ENCODE assay signal across 8 mouse cellular contexts in the genomic region with DNA sequence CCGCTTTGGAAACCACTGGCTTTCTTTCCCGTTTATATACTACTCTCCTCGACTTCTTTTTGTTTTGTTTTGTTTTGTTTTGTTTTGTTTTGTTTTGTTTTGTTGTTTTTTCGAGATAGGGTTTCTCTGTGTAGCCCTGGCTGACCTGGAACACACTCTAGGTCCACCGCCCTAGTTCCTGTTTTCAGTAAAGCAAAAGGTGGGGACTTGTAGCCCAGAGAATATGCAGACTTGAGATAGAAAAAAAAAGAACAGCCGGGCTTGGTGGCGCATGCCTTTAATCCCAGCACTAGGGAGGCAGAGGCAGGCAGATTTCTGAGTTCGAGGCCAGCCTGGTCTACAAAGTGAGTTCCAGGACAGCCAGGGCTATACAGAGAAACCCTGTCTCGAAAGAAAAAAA. TPM values are rescaled to one million over a fixed set of nuclear protein-coding genes. Genes with fewer than 3 reads are reported as not detected.
DNase-seq lines count a peak whose midpoint lies in the region; ATAC-seq and TF ChIP-seq lines count a peak whose summit lies in the region.
"Not testable (repeated sequence)": the region's sequence is repeated elsewhere in the genome, so short reads cannot be mapped to it uniquely, and the experiment has no call there.

No protein-coding gene starts in this region.

- H3K4me2 ChIP-seq in embryonic facial prominence, embryonic 15.5 days (replicated peaks): peak overlapping the region; percentile 63
- H3K4me2 ChIP-seq in hindbrain, embryonic 14.5 days (replicated peaks): peak overlapping the region; percentile 70
- H3K4me2 ChIP-seq in liver, postnatal 0 days (ENCODE audit: low read depth, low read length): peak overlapping the region; percentile 74
- peak overlapping the region; percentile 79 for H3K4me2 ChIP-seq in midbrain, embryonic 15.5 days
- peak overlapping the region; percentile 77 for H3K4me2 ChIP-seq in stomach, embryonic 15.5 days

- not testable (repeated sequence) for ATAC-seq in embryonic facial prominence, embryonic 15.5 days (ENCODE audit: insufficient number of reproducible peaks, low FRiP score, low TSS enrichment, low read depth); hindbrain, embryonic 14.5 days (ENCODE audit: low FRiP score); liver, postnatal 0 days; midbrain, embryonic 15.5 days (replicated peaks); stomach, embryonic 15.5 days (ENCODE audit: insufficient read depth, low FRiP score, low read depth)

- DNase-seq in heart, adult 8-10 months (ENCODE audit: low spot score): peak; percentile 9
- not testable (repeated sequence) for DNase-seq in hindbrain, embryonic 14.5 days (ENCODE audit: low spot score); left cerebral cortex, adult 2 months (ENCODE audit: extremely low spot score in 1 of 2, low spot score in 2 of 2); liver, postnatal 0 days

- H3K27me3 ChIP-seq in ES-Bruce4 (ENCODE audit: control insufficient read depth, insufficient read depth, low read length, poor library complexity, severe bottlenecking); embryonic facial prominence, embryonic 15.5 days; hindbrain, embryonic 14.5 days (ENCODE audit: control insufficient read depth, insufficient read depth, low read length); liver, postnatal 0 days (ENCODE audit: insufficient read depth, low read length); midbrain, embryonic 15.5 days (replicated peaks); stomach, embryonic 15.5 days (replicated peaks): not testable (repeated sequence)

- intact Hi-C loops in left cerebral cortex, adult 2 months (cut with DNase I): not testable (repeated sequence)

- H3K36me3 ChIP-seq in ES-Bruce4 (ENCODE audit: control insufficient read depth, insufficient read depth, low read length, poor library complexity, severe bottlenecking): peaks cover 19% of the 10 kb centered on the region
- H3K36me3 ChIP-seq in embryonic facial prominence, embryonic 15.5 days; hindbrain, embryonic 14.5 days (replicated peaks; ENCODE audit: control insufficient read depth, insufficient read depth); midbrain, embryonic 15.5 days (replicated peaks); stomach, embryonic 15.5 days: not testable (repeated sequence)
- H3K36me3 ChIP-seq in liver, postnatal 0 days (replicated peaks; ENCODE audit: insufficient read depth, low read length): peaks cover 10% of the 10 kb centered on the region

- WGBS in embryonic facial prominence, embryonic 15.5 days: 68% methylated on average over 9 of the region's 9 CpGs
- WGBS in hindbrain, embryonic 14.5 days: 66% methylated on average over 9 of the region's 9 CpGs
- 34% methylated on average over 9 of the region's 9 CpGs for WGBS in liver, postnatal 0 days (ENCODE audit: insufficient replicate concordance)
- 67% methylated on average over 9 of the region's 9 CpGs for WGBS in midbrain, embryonic 15.5 days
- 57% methylated on average over 9 of the region's 9 CpGs for WGBS in stomach, embryonic 15.5 days

- not testable (repeated sequence) for TF ChIP-seq EP300 in ES-Bruce4 (IDR thresholded peaks at IDR 0.05; ENCODE audit: insufficient read depth, low read depth, low read length); liver, postnatal 0 days (IDR thresholded peaks at IDR 0.05; ENCODE audit: low read depth)

- H3K4me3 ChIP-seq in ES-Bruce4 (ENCODE audit: low read depth, low read length): peak overlapping the region; percentile 50
- peak overlapping the region; percentile 70 for H3K4me3 ChIP-seq in embryonic facial prominence, embryonic 15.5 days (replicated peaks)
- H3K4me3 ChIP-seq in hindbrain, embryonic 14.5 days (replicated peaks; ENCODE audit: low read length): peak overlapping the region; percentile 50; the same call in 1 of the 2 replicates
- H3K4me3 ChIP-seq in left cerebral cortex, adult 2 months: peak overlapping the region; percentile 64
- H3K4me3 ChIP-seq in liver, postnatal 0 days (ENCODE audit: low read depth, low read length): peak overlapping the region; percentile 83
- H3K4me3 ChIP-seq in midbrain, embryonic 15.5 days: peak overlapping the region; percentile 52
- H3K4me3 ChIP-seq in stomach, embryonic 15.5 days (replicated peaks): peak overlapping the region; percentile 66

- H3K4me1 ChIP-seq in ES-Bruce4 (ENCODE audit: control insufficient read depth, insufficient read depth, low read length); embryonic facial prominence, embryonic 15.5 days; hindbrain, embryonic 14.5 days (replicated peaks; ENCODE audit: control insufficient read depth, insufficient read depth, low read length); liver, postnatal 0 days (ENCODE audit: insufficient read depth); midbrain, embryonic 15.5 days; stomach, embryonic 15.5 days: not testable (repeated sequence)

- not testable (repeated sequence) for TF ChIP-seq CTCF in ES-Bruce4 (IDR thresholded peaks at IDR 0.05; ENCODE audit: low read depth, low read length); left cerebral cortex, adult 2 months (IDR thresholded peaks at IDR 0.05); liver, postnatal 0 days (IDR thresholded peaks at IDR 0.05; ENCODE audit: low read depth)

- H3K27ac ChIP-seq in ES-Bruce4 (ENCODE audit: insufficient read depth, low read length): peak overlapping the region; percentile 95
- H3K27ac ChIP-seq in embryonic facial prominence, embryonic 15.5 days (replicated peaks); hindbrain, embryonic 14.5 days; midbrain, embryonic 15.5 days; stomach, embryonic 15.5 days: not testable (repeated sequence)
- peak overlapping the region; percentile 81; the same call in 1 of the 2 replicates for H3K27ac ChIP-seq in left cerebral cortex, adult 2 months
- peak overlapping the region; percentile 99 for H3K27ac ChIP-seq in liver, postnatal 0 days (ENCODE audit: low read depth)

- not testable (repeated sequence) for H3K9me3 ChIP-seq in ES-Bruce4 (replicated peaks; ENCODE audit: control insufficient read depth, insufficient read depth, low read length, poor library complexity, severe bottlenecking); embryonic facial prominence, embryonic 15.5 days (replicated peaks); hindbrain, embryonic 14.5 days (ENCODE audit: control insufficient read depth, low read length); liver, postnatal 0 days (ENCODE audit: low read length); midbrain, embryonic 15.5 days; stomach, embryonic 15.5 days

- TF ChIP-seq POLR2A in ES-Bruce4 (IDR thresholded peaks at IDR 0.05; ENCODE audit: insufficient read depth, low read length): not testable (repeated sequence)

- H3K9ac ChIP-seq in ES-Bruce4 (ENCODE audit: low read depth, poor library complexity, severe bottlenecking): peak overlapping the region; percentile 56
- H3K9ac ChIP-seq in embryonic facial prominence, embryonic 15.5 days; hindbrain, embryonic 14.5 days; midbrain, embryonic 15.5 days; stomach, embryonic 15.5 days: not testable (repeated sequence)
- peak overlapping the region; percentile 60 for H3K9ac ChIP-seq in liver, postnatal 0 days (replicated peaks)

RNA-seq across cellular contexts. Expression of gene Helb, which starts 0.7 kb away (rescaled TPM):
- 30.4 and 30.9 TPM in 2 replicates for polyA plus RNA-seq in ES-Bruce4 (2011; ENCODE audit: insufficient read depth, insufficient read length, low read depth, missing spikeins)
- 9.9 and 10.5 TPM in 2 replicates for polyA plus RNA-seq in embryonic facial prominence, embryonic 15.5 days (2015; fragmentation: Nextera tagmentation; extraction: Ambion mirVana)
- total RNA-seq in heart, adult 8-10 months (2022): 10 to 100 TPM in 2 of 4 experiments, 1 to 10 TPM in 2; 8.4 to 11.3 (median 9.8) TPM
- polyA plus RNA-seq in hindbrain, embryonic 14.5 days (2014; fragmentation: Nextera tagmentation; extraction: Ambion mirVana): 2.0 and 2.2 TPM in 2 replicates
- 1 to 10 TPM; 3.7 to 3.9 TPM for total RNA-seq in left cerebral cortex, adult 2 months (2021)
- polyA plus RNA-seq in liver, postnatal 0 days (2015; fragmentation: Nextera tagmentation; extraction: Ambion mirVana): 3.6 and 5.0 TPM in 2 replicates
- polyA plus RNA-seq in midbrain, embryonic 15.5 days (2015; fragmentation: Nextera tagmentation; extraction: Ambion mirVana): 2.1 and 2.2 TPM in 2 replicates
- polyA plus RNA-seq in stomach, embryonic 15.5 days (2015; fragmentation: Nextera tagmentation; extraction: Ambion mirVana): 5.8 and 6.0 TPM in 2 replicates
